Mouse (Mus musculus) retina, adult 2 months (tissue): Measurements from ENCODE around the gene Klhdc4.

Source experiments
- DNase-seq: peaks from one replicate; pipeline ENCODE4 v3.0.0-alpha.2; 2012; ENCODE audit warnings: low read depth, low spot score

Gene Klhdc4

DNA sequence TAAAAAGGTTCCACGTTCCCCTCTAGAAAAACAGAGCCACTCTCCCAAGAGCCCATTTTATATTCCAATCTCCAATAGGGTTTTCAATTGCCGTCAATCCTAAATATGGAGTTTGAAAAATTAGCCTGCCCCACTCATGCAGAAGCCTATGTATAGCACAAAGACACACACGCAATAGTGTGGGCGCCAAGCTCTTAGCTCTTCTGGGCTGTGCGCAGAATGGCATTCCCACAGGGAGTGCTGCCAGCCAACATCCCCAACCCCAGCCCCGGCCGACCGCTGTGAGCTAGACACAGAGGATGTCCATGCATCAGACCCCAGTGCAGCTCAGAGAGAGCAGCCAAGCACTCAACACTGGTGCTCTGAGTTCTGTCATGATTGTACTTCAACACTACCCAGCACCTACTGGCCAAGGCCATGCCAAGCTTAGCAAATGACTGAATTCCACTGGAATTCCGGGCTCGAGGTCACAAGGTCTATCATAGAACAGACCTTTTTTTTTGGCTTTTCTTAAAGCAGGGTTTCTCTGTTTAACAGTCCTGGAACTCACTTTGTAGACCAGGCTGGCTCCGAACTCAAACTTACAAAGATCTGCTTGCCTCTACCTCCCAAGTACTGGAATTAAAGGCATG lies 19.7 kb downstream of the Klhdc4 start:
- DNase-seq: no peak

DNA sequence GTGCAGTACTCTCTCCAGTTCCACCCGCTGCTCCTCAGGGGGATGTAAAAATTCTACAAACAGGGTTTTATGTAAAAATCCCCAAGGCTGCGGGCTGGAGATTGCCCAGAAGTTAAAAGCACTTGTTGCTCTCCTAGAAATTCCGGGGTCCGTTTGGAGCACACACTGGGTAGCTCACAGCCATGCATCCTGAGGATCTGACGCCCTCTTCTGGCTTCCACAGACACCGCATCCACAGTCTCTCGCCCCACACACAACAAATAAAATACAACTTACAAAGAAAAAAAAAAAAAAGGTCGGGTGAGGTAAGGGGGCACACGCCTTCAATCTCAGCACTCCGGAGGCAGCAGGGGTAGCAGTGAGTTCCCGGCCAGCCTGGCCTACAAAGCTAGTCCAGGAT lies 21.3 kb downstream of the Klhdc4 start:
- no peak for DNase-seq

DNA sequence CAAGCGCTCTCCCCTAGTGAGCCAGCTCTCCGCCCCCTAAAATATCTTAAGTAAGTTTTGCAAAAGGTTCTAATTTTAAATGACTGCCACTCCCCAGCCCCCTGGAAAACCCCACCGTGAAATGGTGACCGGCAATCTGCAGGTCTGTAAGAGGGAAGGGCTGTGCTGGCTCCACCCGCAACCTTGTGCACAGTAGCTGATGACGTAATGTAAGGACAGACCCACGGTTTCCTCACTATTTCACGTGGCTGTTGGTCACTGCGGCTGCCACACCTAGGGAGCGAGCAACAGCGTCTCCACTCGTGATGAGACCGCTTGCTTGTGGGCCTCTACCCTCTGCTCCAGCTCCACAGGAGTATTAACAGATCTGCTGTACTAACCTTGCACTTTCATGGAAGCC lies 23.2 kb downstream of the Klhdc4 start:
- no peak for DNase-seq

DNA sequence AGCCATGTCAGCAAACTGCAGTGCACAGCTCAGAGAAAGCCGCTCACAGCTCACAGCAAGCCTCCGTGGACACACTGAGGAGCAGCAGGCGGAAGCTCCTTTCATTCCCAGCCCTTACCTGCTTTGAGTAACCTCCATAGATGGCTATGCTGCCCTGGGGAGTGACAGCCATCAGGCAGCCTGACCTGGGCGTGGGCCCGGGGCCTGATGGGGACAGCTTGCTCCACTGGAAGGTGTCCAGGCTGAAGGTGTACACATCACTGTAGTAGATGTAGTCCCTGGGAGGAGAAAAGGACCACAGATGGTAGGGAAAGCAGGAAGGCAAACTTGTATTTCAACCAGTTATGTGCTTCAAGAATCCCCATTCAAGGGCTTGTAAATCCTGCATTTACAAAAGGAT lies 24.5 kb downstream of the Klhdc4 start:
- DNase-seq: no peak

DNA sequence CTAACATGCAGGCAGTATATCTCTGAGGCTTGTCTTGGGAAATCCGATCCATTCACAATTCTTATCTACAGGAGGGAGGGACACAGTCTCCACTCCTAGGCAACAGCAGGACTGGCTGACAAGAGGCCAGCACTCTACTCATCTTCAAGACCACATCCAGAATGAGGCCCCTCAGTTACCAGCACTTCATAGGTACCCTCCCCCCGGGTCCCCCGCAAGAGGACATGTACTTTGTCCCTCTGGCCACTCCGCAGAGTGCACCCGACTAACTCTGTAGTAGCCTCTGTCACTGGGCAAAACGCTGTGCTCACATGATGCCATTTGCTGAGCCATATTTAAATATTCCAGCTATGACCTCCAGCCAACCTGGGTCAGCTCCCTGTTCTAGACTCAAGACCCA lies 31.0 kb downstream of the Klhdc4 start:
- no peak for DNase-seq

DNA sequence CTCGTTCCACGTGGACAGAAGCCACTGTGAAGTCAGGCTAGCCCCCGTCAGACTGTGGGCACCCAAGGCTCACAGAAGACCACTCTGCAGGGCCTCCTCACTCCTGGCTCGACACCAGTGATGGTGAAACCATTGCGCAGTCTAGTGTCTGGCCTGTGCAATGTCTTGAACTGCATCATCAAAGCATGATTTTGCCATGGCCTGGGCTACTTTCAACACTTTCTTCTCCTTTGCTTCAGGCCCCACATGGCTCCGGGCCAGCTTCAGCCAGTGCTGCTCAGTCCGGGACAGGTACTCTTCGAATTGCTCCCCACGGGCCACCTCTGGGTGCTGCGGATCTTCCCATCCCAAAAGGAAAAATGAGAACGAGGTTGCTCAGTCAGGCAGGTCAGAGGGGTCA lies 33.0 kb downstream of the Klhdc4 start:
- DNase-seq: no peak

DNA sequence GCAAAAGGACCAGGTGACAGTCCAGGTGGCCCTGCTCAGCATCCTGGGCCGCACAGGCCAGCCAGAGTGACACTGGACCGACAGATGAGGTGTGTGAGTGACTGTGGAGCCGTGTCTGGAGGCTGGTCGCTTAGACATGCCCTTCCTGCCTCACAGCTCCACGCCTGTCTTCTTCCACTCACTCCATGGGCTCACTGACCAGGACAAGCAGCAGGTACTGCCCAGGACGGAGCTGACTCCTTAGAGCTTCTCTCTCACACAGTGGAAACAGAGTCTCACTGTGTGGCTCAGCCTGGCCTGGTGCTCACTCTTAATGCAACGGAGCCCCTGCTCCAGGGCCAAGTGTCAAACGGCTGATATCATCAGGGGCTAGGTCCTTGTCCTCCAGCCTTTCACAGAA lies 33.9 kb downstream of the Klhdc4 start:
- DNase-seq: no peak

DNA sequence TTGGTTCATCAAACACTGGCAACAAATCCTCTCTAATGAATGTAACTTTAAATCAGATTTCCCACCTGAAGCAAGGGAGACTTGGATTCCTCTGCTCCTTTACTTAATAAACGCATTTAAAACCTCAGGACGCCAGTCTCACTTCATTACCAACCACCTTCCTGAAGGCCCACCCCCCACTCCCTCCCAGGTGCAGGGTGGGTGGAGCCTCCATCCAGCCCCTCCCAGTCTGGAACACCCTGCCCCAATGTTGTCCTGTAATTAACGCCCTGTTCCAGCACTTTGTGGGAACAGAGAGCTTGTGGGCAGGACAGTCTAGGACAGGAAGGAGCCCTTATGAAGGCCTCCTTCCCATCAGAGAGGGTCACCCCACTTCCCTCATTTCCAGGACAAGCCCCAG lies 35.2 kb downstream of the Klhdc4 start:
- DNase-seq: no peak

DNA sequence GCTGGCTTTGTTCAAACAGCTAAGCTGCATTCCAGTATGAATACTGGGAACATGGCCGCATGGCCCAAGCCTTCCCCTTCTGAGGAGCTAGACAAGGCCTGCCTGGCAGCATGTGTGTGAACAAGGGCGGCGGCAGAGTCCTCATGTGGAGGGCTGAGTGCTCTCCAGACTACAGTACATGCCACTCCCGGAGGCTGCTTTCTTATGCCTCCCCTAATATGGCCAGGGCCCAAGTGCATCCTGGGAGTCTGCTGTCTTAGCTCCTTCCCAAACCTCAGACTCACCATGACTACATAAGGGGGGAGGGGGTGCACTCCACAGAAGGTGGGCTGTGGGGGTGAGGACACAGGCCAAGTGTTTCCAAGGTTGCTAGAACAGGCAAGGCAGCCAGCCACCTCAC lies 36.7 kb downstream of the Klhdc4 start:
- no peak for DNase-seq

DNA sequence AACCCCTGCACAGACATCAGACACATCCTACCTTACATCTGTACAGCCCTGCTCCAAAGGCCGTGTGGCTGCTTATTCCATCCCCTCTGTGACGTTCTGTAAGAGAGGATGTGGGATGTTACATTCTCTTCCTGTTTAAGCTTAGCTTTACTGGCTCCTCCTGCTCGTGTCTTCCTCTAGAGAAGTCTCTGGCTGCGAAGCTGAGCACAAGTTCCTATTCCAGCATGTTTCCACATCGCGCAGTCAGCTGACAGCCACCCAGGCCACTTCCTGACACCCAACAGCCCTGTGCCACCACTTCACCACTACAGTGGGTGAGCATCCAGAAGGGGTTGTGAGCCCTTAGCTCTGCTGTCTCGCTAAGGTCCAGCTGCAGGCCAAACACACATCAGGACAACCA lies 37.2 kb downstream of the Klhdc4 start:
- DNase-seq: no peak

DNA sequence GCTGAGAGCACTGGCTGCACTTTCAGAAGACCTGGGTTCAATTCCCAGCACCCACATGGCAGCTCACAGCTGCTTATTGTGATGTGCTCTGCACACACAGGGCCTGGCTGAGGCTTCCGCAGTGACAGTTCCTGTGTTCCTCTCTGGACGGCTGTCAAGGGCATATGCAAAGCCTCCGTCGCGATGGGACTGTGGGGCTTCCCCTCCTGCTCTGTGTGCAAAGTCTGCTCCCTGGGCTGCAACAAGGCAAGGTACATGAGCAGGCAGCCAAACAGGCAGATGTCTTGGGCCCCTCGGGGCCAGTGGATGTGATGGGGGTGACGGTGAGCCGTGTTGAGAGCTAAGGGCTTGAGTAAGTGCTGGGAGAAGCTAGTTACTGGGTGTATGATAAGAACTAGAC lies 40.6 kb downstream of the Klhdc4 start:
- DNase-seq: no peak

DNA sequence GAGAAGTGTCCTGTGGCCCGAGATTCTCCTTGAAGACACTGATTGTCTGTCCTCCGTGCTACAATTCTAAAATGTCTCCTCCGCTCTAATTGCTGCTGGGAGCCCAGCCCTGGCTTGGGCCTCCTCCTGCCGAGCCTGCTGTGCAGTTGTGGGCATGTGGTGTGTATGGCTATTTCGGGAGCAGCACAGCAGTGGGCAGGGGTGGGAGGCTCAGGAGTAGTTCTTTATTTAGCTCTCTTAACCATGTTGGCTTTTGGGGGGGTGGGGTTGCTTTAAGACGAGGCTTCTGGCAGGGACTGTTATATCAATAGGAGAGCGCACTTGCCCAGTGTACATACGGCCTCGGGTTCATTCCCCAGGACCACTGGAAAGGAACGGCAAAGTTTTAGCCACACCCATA lies 42.8 kb downstream of the Klhdc4 start:
- DNase-seq: no peak

DNA sequence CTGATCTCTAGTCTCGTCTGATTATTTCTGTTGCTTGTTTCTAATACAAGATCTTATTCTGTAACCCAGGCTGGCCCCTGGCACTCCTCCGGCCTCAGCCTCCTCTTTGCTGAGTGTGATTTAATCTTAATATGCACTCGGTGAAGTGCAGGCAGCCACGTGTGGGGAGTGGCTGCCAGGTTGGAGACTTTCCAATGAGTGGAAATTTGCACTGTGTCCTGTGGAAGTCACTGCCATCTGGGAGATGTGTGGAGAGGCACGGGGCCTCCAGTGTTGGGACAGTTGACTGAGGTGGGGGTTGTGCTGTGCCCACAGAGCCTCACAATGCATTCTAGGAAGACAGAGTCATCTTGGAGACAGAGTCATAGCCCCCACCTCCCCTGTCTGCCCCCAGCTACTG lies 46.9 kb downstream of the Klhdc4 start:
- DNase-seq: no peak

DNA sequence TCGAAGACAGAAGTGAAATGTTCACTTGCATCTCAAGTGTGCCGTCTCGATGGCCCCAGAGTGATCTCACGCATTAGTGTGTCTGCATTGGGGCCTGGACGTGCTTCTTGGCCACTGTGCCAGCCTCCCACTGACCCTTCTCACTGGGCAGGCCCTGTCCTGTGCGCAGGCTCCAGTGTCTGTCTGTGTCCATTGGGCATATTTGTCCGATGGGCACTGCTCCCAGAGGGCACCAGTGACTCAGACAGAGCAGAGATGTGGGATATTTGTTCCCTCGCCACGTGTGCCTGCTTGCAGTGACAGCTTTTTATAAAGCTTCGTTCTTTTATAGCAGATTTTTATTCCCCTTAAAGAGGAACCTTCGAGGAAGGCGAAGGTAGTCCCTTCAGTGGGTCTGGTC lies 55.5 kb downstream of the Klhdc4 start:
- DNase-seq: no peak

DNA sequence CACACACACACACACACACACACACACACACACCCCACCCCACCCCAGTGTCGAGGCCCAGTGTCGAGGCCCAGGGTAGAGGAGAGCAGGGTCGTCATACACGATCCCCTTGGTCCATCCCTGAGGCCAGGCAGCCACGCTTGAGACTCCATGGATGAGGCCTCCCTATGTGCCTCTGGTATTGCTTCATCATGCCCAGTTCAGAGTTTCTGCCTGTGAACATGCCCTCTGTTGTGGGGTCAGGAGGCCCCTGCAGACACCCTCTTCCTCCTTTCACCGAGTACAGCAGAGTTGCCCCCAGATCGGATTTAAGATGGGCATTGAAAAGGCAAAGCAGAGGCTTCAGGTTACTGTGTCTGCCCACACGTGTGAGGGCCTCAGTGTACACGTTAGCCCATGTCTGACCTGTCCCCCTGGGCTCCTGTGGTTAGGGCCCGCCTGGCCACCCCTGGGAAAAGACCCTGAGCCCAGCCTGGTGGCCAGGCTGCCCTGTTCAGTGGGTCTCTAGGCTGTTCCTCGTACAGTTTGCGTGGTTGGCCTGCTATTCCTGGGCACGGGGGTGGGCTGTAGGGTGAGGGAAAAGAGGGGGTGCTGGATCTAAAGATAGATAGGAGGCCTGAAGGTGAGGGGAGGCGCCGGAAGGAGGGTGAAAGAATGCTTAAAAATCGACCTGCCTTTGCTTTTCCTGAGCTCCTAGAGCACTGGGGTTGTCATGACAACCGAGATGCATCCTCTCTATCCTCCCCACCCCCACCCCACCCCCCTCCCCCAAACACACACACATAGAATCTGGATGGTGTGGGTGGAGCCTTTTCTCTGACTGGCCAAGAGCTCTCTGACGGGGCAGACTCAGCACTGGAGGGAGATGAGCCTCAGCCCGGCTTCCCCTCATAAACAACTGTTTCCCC lies 58.3 kb downstream of the Klhdc4 start:
- no peak for DNase-seq

DNA sequence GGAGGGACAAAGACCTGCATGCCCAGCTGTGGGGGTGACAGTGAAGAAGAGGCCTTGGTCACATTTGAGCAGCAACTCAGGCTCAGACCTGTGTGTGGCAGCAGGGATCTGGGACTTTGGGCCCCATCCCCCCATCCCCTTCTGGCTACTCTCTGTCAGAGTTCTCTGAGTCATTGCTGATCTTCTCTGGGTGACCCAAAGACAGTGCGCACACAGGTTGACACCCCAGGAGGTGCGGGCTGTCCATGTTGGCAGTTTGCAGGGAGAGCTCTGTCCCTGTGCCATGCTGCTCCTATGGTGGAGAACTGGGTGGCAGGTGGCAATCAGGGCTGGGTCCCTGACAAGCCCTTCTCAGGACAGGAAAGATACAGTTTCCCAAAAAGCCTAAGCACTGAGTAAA lies 59.7 kb downstream of the Klhdc4 start:
- DNase-seq: no peak

DNA sequence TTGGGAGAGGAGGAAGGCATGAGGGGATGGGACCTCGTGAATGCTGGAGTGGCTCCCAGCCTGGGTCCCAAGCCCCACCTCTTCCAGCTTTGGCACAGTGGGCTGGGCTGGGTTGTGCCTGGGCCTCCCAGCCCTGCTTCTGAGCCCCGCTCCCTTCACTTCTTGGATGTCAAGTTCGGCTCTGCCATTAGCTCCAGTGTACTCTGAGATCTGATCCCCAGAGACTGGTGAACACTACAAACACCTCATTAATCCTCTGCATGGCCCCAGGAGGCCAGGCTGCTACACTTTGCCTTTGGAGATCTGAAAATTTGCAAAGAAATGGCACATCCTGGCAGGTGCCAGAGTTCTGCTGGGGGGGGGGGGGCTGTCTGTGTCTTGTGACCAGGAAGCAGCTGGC lies 60.3 kb downstream of the Klhdc4 start:
- no peak for DNase-seq

DNA sequence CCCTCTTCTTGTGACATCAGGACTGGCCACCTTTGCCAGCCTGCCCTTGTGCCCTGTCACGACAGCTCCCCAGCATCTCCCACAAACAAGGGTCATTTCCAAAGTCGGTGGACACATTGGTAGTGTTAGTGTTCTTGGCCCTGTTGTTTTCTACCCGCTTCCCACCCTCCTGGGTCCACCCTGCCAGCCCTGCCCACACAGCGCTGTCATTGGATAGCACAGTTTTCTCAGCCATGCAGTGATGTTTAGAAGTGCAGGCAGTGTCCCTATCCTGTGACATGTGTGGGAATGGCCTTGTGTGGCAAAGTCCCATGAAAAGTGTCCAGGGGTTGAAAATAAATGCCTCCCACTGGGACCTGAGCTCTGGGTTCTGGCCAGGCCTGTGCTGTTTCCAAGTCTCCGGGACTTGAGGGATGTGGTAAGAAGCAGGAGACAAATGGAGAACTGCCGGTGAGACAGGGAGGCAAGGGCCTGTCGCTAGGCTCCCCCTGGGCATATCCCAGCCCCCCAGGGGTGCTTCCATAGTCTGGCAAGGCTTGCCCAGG lies 63.7 kb downstream of the Klhdc4 start:
- no peak for DNase-seq

DNA sequence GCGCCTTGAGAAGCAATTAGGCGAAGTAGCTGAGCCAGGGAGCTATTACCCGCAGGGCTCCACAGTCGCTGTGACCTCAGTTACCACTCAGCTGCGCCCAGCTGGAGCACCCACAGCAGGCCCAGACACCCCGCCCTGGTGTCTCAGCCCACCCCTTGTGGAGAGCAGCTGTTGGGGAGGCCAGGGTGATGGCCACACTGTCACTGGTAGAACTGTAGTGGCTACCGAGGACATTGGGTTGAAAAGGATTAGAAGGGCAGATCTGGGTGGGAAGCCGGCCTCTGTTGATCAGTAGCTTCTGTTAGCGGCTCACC lies 65.7 kb downstream of the Klhdc4 start:
- DNase-seq: no peak

DNA sequence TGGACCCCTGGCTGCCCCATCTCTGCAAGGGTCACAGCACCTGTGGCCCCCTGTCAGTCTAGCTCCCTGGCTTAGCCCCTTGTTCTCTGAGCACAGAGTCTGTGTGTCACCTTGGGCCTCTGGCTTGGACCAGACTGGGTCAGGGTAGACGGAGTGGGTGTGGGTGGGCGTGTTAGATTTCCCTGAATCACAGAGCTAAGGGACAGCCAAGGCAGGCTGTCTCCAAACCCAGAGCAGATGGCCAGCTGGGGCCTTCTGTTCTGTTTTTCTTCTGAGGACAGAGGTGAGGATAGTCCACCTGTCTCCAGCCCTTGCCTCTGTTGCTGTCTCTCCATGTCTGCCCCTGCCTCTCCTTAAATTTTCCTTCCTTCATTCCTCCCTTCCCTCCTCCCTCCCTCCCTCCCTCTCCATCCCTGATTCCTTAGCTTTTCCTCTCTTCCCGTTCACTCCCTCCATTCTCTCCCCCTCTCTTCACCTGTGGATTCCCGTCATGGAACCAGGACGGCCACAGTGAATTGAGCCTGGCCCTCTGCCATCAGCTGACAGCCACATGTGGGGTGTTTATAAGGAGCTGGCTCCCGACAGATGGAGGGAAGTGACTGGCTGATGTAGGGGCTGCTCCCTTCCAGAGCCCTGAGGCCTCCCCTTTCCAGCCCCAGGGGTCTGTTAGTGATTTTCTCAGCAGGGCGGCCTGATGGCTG lies 66.2 kb downstream of the Klhdc4 start:
- DNase-seq: no peak

DNA sequence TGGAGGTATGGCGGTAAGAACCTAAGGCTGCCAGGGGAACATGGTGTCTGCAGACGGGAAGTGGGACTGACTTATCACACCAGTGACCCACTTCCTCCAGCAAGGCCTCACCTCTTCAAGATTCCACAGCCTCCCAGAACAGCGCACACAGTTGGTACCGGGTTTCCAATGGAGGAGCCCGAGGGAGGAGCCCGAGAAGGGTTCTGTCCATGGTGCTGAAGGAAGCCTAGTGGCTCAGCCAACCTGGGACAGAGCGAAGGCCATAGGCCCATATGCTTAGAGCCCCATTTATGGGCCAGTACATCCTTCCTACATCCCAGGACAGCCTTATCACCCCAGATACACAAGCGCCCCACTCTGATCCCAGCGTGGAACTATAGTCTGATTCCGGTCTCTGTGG lies 67.9 kb downstream of the Klhdc4 start:
- no peak for DNase-seq

DNA sequence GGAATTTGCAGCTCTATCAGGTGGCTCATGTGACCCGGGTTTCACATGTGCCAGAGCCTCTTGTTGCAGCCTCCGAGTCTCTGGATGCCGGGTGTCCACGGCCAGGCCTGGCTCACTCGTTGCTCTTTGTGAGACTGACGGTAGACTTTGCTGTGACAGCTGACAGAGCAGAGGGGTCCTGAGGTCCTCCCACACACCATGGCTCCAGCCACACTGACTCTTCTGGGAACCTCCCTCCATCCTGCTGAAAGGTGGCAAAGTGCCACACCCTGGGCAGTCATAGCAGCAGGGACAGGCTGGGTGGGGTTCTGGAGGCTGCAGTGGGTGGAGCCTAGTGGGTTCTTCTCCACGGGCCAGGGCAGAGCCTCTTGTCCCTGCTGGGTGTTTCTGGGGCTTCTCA lies 68.9 kb downstream of the Klhdc4 start:
- DNase-seq: no peak

DNA sequence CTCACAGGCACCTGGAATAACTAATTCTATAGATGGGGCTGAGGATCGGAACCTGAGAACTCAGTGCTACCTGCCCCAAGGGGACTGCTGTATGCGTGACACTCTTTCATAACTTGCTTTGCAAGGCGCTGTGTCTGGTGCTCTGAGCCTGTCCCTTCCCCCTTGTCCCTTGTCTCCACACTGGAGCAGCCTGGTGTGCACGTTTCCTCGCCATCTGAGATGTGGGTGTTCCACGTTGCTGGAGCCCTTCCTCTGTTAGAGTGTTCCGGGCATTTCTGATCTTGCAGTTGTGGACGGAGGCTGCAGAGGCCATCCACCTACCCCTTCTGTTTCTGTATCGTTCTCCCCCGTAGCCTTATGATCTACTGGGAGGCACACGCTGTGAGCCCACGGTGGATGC lies 70.9 kb downstream of the Klhdc4 start:
- no peak for DNase-seq
